Mouse (Mus musculus) adrenal gland, postnatal 10 days (tissue): ENCODE measurements around the gene Plagl1. TPM values are rescaled to one million over a fixed set of nuclear protein-coding genes. Genes with fewer than 3 reads are reported as not detected.

Experiments
- DNase-seq: peaks from one replicate; pipeline ENCODE4 v3.0.0; 2021; ENCODE audit warnings: mixed read lengths
- total RNA-seq, 2 experiments: library from RNA; stranded (reverse); gene quantifications; 2 replicates each; pipeline ENCODE4 v1.2.3; 2021

Gene Plagl1
- total RNA-seq, 2 experiments from 2014 or later = 33.4 to 35.2 TPM

DNA sequence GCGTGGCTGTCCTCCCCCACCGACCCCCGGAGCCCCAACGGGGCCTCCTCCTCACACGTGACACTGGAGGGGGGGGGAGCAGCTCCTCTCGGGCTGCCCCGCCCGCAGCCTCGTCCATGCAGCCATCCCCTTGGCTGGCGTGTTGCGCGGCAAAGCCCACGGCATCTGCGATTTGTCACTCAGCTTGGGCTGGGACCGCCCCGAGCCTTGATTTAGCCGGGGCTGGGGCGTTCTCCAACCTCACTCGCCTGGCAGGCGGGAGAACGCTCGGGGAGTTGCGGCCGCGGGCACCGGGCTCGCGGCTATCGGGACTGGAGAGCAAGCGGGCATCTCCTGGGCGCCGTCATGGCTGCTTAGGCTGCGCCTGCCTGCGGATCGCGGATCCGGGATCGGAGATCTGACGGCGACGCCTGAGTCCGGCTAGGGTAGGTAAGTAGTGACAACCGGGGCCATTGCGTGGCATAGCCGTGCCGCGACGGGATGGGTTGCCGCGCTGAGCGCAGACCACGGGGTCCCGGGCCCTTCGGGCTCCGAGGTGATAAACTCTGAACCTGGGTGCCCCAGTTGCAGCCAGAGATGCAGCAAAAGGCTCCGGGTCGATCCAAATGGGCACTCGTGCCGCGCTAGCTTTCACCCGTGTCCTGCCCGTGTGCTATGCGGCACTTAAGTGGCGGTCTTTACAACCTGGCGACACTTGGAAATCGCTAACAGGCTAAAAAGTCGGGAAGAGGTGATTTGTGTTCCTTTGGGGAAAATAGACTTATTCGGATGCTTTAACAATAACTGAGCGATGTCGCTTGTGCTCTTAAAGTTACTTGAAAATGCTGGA lies 30.5 kb downstream of the Plagl1 start:
- DNase-seq = peak; percentile 83

GRCm38 (mm10) chr10:13092996-13093395 lies 32.7 kb downstream of the Plagl1 start:
- DNase-seq = no peak

DNA sequence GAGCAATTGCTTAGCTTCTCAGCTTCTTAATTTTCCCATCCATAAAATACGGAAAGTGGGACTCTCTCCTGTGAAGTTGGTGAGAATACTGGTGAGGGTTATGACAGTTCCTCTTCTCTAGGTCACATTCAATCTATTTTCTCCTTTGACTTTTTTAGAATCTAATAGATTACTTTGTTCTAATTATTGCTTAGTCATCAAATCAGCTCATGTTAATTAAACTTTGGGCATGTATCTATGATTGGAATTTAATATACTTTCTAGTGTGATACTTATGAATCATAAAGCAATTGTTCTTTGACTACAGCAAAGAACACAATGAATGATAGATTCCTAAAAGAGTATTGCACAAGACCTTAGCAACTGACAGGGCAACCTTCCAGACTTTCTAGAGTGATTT lies 38.6 kb downstream of the Plagl1 start:
- DNase-seq = peak; percentile 18

- no peak for DNase-seq
Measured at GRCm38 (mm10) chr10:13100061-13100648, 39.9 kb downstream of the Plagl1 start.

GRCm38 (mm10) chr10:13102360-13102759 lies 42.1 kb downstream of the Plagl1 start:
- DNase-seq = no peak

- no peak for DNase-seq
Measured at GRCm38 (mm10) chr10:13103838-13104237, 43.5 kb downstream of the Plagl1 start.

GRCm38 (mm10) chr10:13106909-13107624 lies 46.8 kb downstream of the Plagl1 start:
- no peak for DNase-seq

GRCm38 (mm10) chr10:13108021-13108548 lies 47.8 kb downstream of the Plagl1 start:
- DNase-seq = no peak

DNA sequence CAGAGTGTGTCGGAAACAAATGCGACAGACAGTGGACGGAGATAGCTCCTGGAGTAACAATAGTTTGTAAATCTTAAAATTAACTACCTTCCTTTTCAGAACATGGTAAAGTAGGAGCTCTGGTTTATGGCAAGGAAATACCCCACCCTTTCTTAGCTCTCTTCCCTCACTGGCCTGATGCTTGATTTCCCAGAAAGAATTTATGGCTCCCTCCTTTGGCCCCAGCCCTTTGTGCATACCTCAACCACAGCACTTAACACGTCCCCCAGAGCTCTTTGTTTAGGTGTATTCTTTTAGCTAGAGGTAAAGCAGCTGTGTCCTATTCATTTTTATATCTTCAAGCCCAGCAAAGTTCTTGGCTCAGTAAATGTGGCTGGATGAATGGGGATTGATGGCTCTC lies 48.5 kb downstream of the Plagl1 start:
- DNase-seq = no peak

DNA sequence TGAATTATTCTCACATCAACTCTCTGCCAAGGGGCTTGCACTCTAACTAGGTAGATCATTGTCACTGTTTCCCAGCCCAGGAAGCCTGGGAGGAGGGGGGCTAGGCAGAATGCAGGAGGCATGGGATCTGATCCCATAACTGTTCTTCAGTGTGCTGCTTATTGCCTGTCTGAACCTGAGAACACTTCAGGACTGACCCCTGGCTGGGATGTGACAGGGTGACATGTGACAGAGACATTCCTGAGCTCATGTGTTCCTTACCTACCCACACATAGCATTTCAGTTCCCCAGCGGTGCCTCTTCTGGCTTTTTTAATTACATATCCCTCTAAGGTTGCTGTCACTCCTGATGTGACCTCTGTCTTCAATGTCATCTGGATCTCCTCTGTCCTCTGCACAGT lies 49.5 kb downstream of the Plagl1 start:
- DNase-seq = no peak

DNA sequence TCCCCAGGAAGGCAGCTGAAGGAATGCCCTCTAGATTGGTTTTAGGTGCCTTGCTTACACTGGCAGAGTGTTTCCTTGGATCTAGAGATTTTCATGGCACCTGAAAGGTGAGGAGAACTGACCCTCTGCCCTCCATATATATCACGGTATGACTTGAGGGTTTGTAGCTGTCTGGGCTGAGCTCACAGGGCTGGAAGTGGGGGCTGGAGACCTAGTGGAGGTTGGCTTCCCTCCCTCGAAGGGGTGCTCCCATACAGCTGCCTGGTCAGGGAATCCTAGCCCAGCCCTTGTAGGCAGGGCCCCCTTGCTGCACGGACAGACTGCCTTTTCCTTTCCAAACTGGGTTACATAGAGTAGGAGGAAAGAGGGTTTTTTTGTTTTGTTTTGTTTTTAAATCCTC lies 52.5 kb downstream of the Plagl1 start:
- no peak for DNase-seq

DNA sequence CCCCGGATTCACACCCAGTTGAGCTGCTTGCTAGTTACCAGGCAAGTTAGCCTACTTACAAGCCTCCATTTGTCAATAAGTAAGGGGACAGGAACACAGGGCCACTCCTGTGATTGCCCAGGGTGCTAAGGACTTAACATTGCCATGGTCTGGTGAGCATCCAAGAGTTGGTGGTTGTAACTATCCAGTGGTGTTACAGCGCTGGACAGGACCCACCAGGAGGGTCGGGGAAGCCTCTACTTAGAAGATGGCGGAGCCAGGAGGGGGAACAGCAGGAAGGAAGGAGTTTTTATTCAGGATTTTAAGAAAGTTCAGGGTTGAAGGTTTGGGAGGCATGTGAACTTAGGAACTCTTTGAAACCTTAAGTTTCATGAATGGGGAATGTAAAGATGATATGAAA lies 53.3 kb downstream of the Plagl1 start:
- no peak for DNase-seq

DNA sequence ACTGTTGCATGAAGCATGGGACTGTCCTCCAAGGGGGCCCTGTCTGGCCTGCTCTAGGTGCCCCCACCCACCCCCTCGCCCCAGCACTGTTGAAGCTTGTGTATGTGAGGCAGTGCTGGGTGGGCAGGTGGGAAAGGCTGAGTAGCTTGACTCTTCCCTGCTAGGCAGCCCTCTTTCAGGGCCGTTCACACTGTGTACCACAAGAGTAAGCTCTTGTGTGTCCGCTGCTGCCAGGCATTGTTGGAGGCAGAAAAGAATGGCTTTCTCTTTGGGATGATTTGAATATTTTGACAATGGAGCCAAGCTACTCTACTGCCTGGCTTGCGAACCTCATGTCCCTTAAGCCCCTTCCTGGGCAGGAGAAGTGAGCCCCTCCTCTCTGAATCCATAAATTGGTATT lies 54.7 kb downstream of the Plagl1 start:
- no peak for DNase-seq

GRCm38 (mm10) chr10:13116706-13117665 lies 56.7 kb downstream of the Plagl1 start:
- no peak for DNase-seq

DNA sequence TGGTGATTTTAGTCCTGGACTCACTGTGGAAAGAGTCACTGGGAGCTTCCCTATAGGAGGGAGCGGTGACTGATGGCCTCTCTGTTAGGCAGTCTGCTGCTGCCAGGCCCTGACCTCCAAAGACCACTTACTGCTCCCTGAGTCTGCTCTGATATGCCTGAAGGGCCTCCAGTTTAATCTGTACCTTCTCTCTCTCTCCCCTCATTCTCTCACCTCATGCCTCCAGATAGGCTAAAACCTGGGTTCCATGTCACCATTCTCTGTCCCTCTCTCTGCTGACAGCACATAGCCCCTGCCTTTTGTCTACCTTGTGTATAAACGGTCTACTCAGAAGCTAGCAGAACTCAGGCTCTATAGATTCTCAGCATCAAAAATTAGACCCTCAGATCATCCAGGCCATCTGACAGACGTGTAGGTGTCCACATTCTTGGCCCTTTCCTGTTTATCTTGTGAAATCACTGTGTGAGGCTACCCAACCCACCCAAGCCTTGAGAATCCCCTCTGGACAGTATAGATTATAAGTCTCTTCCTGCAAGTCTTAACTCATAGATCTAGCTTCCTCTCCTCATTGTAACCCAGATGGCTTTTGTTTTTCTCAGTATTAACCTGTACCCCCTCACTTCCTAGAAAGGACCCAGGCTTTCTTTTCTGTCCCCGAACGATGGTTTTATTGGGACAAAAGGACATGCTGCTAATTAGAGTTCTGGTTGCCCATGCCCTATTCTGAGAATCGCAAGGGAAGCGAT lies 57.9 kb downstream of the Plagl1 start:
- no peak for DNase-seq

- no peak for DNase-seq
Measured at GRCm38 (mm10) chr10:13118770-13119102, 58.4 kb downstream of the Plagl1 start.

GRCm38 (mm10) chr10:13119300-13119699 lies 59.0 kb downstream of the Plagl1 start:
- DNase-seq = no peak

- no peak for DNase-seq
Measured at GRCm38 (mm10) chr10:13125811-13126210, 65.5 kb downstream of the Plagl1 start.

DNA sequence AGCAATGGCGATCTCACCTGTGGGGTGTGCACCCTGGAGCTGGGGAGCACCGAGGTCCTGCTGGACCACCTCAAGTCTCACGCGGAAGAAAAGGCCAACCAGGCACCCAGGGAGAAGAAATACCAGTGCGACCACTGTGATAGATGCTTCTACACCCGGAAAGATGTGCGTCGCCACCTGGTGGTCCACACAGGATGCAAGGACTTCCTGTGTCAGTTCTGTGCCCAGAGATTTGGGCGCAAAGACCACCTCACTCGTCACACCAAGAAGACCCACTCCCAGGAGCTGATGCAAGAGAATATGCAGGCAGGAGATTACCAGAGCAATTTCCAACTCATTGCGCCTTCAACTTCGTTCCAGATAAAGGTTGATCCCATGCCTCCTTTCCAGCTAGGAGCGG lies 67.0 kb downstream of the Plagl1 start:
- DNase-seq = peak; percentile 13

DNA sequence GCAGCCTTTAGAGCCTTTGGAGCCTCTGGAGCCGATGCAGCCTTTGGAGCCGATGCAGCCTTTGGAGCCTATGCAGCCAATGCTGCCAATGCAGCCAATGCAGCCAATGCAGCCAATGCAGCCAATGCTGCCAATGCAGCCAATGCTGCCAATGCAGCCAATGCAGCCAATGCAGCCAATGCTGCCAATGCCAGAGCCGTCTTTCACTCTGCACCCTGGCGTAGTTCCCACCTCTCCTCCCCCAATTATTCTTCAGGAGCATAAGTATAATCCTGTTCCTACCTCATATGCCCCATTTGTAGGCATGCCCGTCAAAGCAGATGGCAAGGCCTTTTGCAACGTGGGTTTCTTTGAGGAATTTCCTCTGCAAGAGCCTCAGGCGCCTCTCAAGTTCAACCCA lies 67.6 kb downstream of the Plagl1 start:
- no peak for DNase-seq

DNA sequence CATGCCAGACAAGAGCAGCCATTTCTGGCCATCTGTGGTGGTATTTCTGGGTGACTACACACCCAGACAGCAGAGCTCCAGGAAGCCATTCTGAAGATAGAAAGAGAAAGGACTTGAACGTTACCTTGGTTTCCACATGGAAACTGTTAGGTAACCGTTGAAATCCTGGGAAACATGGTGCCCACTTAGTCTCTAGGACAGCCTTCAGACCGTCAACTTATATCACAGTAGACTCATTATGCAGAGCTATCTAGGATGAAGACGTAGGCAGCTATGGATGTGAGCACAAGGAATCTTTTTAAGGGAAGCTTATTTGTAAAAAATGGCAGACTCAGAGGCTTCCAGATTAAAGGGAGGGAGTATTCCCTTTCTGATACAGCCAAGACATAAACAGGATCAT lies 73.5 kb downstream of the Plagl1 start:
- no peak for DNase-seq
